Mouse (Mus musculus) T-cell, adult 2 months (primary cell): ENCODE data around the gene Msi1.

Experiments
- DNase-seq: peaks from one replicate; pipeline ENCODE4 v3.0.0; 2022; ENCODE audit warnings: low spot score

Msi1 gene

GRCm38 (mm10) chr5:115429359-115430186 lies at the start of gene Msi1:
Msi1 (plus strand) TSS chr5:115429599.
- no peak for DNase-seq

GRCm38 (mm10) chr5:115391935-115392334 lies 37.5 kb upstream of the Msi1 start:
- no peak for DNase-seq

- DNase-seq: no peak
Observed at GRCm38 (mm10) chr5:115392969-115393368, 36.4 kb upstream of the Msi1 start.

GRCm38 (mm10) chr5:115394223-115394622 lies 35.2 kb upstream of the Msi1 start:
- DNase-seq: no peak

- no peak for DNase-seq
Observed at GRCm38 (mm10) chr5:115394836-115395235, 34.6 kb upstream of the Msi1 start.

GRCm38 (mm10) chr5:115396654-115397053 lies 32.7 kb upstream of the Msi1 start:
- DNase-seq: no peak

- no peak for DNase-seq
Observed at GRCm38 (mm10) chr5:115397839-115398780, 31.3 kb upstream of the Msi1 start.

GRCm38 (mm10) chr5:115402063-115402462 lies 27.3 kb upstream of the Msi1 start:
- no peak for DNase-seq

GRCm38 (mm10) chr5:115403436-115404140 lies 25.8 kb upstream of the Msi1 start:
- DNase-seq: no peak

GRCm38 (mm10) chr5:115404241-115404794 lies 25.1 kb upstream of the Msi1 start:
- DNase-seq: no peak

GRCm38 (mm10) chr5:115405205-115405604 lies 24.2 kb upstream of the Msi1 start:
- no peak for DNase-seq

GRCm38 (mm10) chr5:115408110-115408509 lies 21.3 kb upstream of the Msi1 start:
- no peak for DNase-seq

GRCm38 (mm10) chr5:115415111-115416085 lies 14.0 kb upstream of the Msi1 start:
- DNase-seq: no peak

GRCm38 (mm10) chr5:115428831-115429358 lies 504 bp upstream of the Msi1 start:
- no peak for DNase-seq

GRCm38 (mm10) chr5:115430187-115430960 lies 975 bp downstream of the Msi1 start:
- no peak for DNase-seq

- DNase-seq: no peak
Observed at GRCm38 (mm10) chr5:115431061-115431897, 1.9 kb downstream of the Msi1 start.

- no peak for DNase-seq
Observed at GRCm38 (mm10) chr5:115431898-115432259, 2.5 kb downstream of the Msi1 start.

GRCm38 (mm10) chr5:115432395-115432794 lies 3.0 kb downstream of the Msi1 start:
- no peak for DNase-seq

GRCm38 (mm10) chr5:115433191-115433590 lies 3.8 kb downstream of the Msi1 start:
- DNase-seq: no peak
